Mouse (Mus musculus): ENCODE results near the gene Fpr-rs7.

Fpr-rs7 gene

GRCm38 (mm10) chr17:20114126-20114525, at the start of gene Fpr-rs7:
Gene Fpr-rs7, minus strand, starts transcription at chr17:20114226.
- DNase-seq (ENCODE audit: low spot score in 2 of 2) = no peak

GRCm38 (mm10) chr17:20074090-20074489, 39.9 kb downstream of the Fpr-rs7 start:
- no peak for DNase-seq (ENCODE audit: low spot score in 2 of 2)

DNA sequence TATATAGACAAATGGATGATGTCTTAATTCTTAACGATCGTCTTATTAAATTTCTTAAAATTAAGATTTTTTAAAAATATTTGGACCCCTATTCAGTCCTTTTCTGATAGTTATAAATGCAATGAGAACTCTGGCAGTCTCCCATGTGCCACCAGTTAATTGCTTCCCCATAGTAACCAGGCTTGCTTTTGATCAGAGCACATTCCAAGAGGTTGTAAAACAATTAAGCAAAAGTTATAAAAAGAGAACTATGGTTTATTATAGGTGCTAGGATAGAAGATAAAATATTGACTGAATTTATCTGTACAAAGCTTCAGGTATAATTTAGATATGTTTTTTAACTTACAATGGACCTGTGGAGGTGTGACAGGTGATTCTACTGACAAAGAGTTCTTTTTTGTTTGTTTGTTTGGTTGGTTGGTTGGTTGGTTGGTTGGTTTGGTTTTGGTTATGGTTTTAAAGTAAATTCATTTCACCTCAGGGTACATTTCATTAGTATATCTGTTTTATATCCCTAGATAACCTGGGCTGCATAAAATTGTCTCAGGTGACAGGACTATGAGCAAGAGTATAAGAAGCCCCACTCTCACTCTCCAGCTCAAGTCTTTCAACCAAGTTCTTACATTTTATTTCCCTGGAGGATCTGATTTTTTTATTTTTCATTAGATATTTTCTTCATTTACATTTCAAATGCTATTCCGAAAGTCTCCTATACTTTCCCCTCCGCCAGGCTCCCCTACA, 42.2 kb downstream of the Fpr-rs7 start:
- no peak for DNase-seq (ENCODE audit: low spot score in 2 of 2)
